Comparison of ENCODE assay signal across 8 mouse cellular contexts in the genomic region with DNA sequence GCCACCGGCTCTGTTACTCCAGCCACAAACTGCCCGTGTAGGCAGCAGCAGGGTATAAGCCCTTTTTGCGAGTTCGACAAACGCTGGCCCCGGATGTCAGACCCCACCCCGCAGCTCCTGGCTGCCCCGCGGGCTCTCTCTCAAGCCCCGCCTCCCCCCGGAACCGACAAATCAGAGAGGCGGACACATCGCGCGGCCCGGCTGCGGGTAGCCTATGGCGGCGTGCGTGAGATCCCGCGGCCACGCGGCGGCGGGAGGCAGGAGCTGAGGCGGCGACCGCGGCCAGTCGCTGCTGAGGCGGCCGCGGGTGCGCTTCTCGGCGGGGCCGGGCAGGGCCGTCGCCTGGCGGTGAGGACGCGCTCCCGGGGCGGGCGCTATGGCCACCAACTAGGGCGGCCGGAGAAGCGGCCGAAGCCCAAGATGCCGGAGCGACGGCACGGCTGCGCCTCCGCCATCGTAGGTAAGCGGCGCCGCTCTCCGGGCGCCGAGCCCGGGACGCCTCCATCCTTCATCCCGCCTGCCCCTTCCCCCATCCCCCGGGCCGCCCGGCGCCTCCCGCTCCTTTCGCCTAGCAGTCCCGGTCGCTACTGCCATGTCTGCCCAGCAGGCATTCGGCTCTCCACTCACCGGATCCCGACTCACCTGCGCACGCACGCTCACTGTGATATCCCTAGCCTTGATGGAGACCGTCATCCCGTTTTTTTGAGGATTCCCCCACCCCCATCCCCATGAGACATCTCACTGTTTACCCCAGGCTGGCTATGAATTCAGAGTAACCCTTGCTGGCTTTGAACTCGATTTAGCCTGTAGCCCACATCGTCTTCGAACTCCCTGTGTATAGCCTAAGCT. TPM values are rescaled to one million over a fixed set of nuclear protein-coding genes. Genes with fewer than 3 reads are reported as not detected.
A peak's percentile ranks its signal among the peaks of the same experiment; 100 is the strongest.
DNase-seq lines count a peak whose midpoint lies in the region; ATAC-seq and TF ChIP-seq lines count a peak whose summit lies in the region.

No protein-coding gene starts in this region.

- H3K36me3 ChIP-seq in hindbrain, embryonic 12.5 days = no peaks in the 10 kb centered on the region
- H3K36me3 ChIP-seq in lung, postnatal 0 days (ENCODE audit: insufficient read depth, low read length) = no peaks in the 10 kb centered on the region

- H3K4me1 ChIP-seq in hindbrain, embryonic 12.5 days = peaks cover 11% of the 10 kb centered on the region; the same call in 1 of the 2 replicates
- no peaks in the 10 kb centered on the region for H3K4me1 ChIP-seq in lung, postnatal 0 days (ENCODE audit: insufficient read depth, low read depth, low read length)

- H3K27ac ChIP-seq in hindbrain, embryonic 12.5 days = peak overlapping the region; percentile 86
- peak overlapping the region; percentile 39; the same call in 1 of the 2 replicates for H3K27ac ChIP-seq in lung, postnatal 0 days (ENCODE audit: low read length)

- H3K4me3 ChIP-seq in hindbrain, embryonic 12.5 days = peak overlapping the region; percentile 83
- H3K4me3 ChIP-seq in lung, postnatal 0 days (ENCODE audit: low read depth, low read length) = peak overlapping the region; percentile 71

- TF ChIP-seq CTCF in lung, postnatal 0 days (IDR thresholded peaks at IDR 0.05) = no peak

- peak overlapping the region; percentile 95 for H3K9ac ChIP-seq in hindbrain, embryonic 12.5 days
- H3K9ac ChIP-seq in lung, postnatal 0 days (replicated peaks; ENCODE audit: low read depth) = peak overlapping the region; percentile 59

- 1% methylated on average over 66 of the region's 86 CpGs for WGBS in hindbrain, embryonic 12.5 days
- WGBS in lung, postnatal 0 days = 1% methylated on average over 57 of the region's 86 CpGs

- DNase-seq in NIH3T3 (ENCODE audit: low read depth) = peak; percentile 96
- DNase-seq in cerebellum, adult 9-11 months = peak; percentile 95
- DNase-seq in frontal cortex, postnatal 10 days (ENCODE audit: low spot score in 2 of 2) = peak; percentile 86 to 94
- peak; percentile 99 for DNase-seq in layer of hippocampus, postnatal 10 days (ENCODE audit: low spot score in 2 of 2)
- DNase-seq in lung, postnatal 0 days (ENCODE audit: low spot score) = peak; percentile 92
- peak; percentile 99 for DNase-seq in ovary, postnatal 10 days (ENCODE audit: low spot score)
- DNase-seq in thymus, postnatal 10 days (ENCODE audit: low spot score in 2 of 2) = peak; percentile 87 to 92

- TF ChIP-seq EP300 in lung, postnatal 0 days (IDR thresholded peaks at IDR 0.05) = no peak

- 0 out of 2 replicates have a peak, but pooled peaks cover 4% of the 10 kb centered on the region for H3K9me3 ChIP-seq in hindbrain, embryonic 12.5 days (replicated peaks)
- H3K9me3 ChIP-seq in lung, postnatal 0 days (ENCODE audit: low read length) = no peaks in the 10 kb centered on the region

- no peaks in the 10 kb centered on the region for H3K27me3 ChIP-seq in hindbrain, embryonic 12.5 days
- H3K27me3 ChIP-seq in lung, postnatal 0 days (replicated peaks; ENCODE audit: insufficient read depth, low read length) = no peaks in the 10 kb centered on the region

- H3K4me2 ChIP-seq in hindbrain, embryonic 12.5 days (replicated peaks) = peak overlapping the region; percentile 76
- peak overlapping the region; percentile 96 for H3K4me2 ChIP-seq in lung, postnatal 0 days (replicated peaks; ENCODE audit: low read depth, low read length)

- peak; percentile 97 for ATAC-seq in hindbrain, embryonic 12.5 days (ENCODE audit: low FRiP score)
- peak; percentile 98 for ATAC-seq in lung, postnatal 0 days

RNA-seq across cellular contexts. Expression of a gene that starts 6.3 kb away (rescaled TPM):
- 57.0 and 62.9 TPM in 2 replicates for polyA plus RNA-seq in hindbrain, embryonic 12.5 days (2016; fragmentation: Nextera tagmentation; extraction: Ambion mirVana)
- total RNA-seq in layer of hippocampus, postnatal 10 days (2021) = 10 to 100 TPM; 41.1 to 41.8 TPM
- polyA plus RNA-seq in lung, postnatal 0 days (2015; fragmentation: Nextera tagmentation; extraction: Ambion mirVana) = 31.5 and 36.9 TPM in 2 replicates

RNA-seq across cellular contexts. Expression of a gene that starts 50.3 kb away (rescaled TPM):
- polyA plus RNA-seq in hindbrain, embryonic 12.5 days (2016; fragmentation: Nextera tagmentation; extraction: Ambion mirVana) = 53.3 and 56.0 TPM in 2 replicates
- 10 to 100 TPM; 34.4 to 34.7 TPM for total RNA-seq in layer of hippocampus, postnatal 10 days (2021)
- polyA plus RNA-seq in lung, postnatal 0 days (2015; fragmentation: Nextera tagmentation; extraction: Ambion mirVana) = 31.0 and 31.5 TPM in 2 replicates

RNA-seq across cellular contexts. Expression of a gene that starts 50.4 kb away (rescaled TPM):
- 23.5 and 34.7 TPM in 2 replicates for polyA plus RNA-seq in hindbrain, embryonic 12.5 days (2016; fragmentation: Nextera tagmentation; extraction: Ambion mirVana)
- total RNA-seq in layer of hippocampus, postnatal 10 days (2021) = 10 to 100 TPM; 22.0 to 23.5 TPM
- 27.3 and 29.7 TPM in 2 replicates for polyA plus RNA-seq in lung, postnatal 0 days (2015; fragmentation: Nextera tagmentation; extraction: Ambion mirVana)

Comparison
In these comparisons a context has a peak if more than half of its experiments do, and no peak if none do; other contexts are left out.
1. Peak in every context shown above with its lines: DNase-seq, ATAC-seq, H3K4me3 ChIP-seq and H3K27ac ChIP-seq.